Mouse (Mus musculus) midbrain, embryonic 12.5 days (tissue): Measurements from ENCODE around the gene H2-Q4. TPM values are rescaled to one million over a fixed set of nuclear protein-coding genes. Genes with fewer than 3 reads are reported as not detected.
"Not testable (repeated sequence)": the region's sequence is repeated elsewhere in the genome, so short reads cannot be mapped to it uniquely, and the experiment has no call there.

Experiments
- ATAC-seq: fragments of 200-750 bp; cut with Nextera tagmentation; 2 replicates; pipeline ENCODE4 v1.8.0; 2017; ENCODE audit warnings: low read depth, moderate TSS enrichment, moderate library complexity; ENCODE audit not compliant: low FRiP score
- H3K27ac ChIP-seq: fragments of 300-500 bp; sonication (generic); replicated peaks from 2 replicates; pipeline ENCODE4 v1.5.1; 2016; ENCODE audit warnings: mild to moderate bottlenecking
- H3K27me3 ChIP-seq: fragments of 300-500 bp; sonication (generic); 2 replicates; pipeline ENCODE4 v1.6.1; 2016; ENCODE audit warnings: mild to moderate bottlenecking
- H3K36me3 ChIP-seq: fragments of 300-500 bp; sonication (generic); 2 replicates; pipeline ENCODE4 v1.6.1; 2016
- H3K4me1 ChIP-seq: fragments of 300-500 bp; sonication (generic); 2 replicates; pipeline ENCODE4 v1.6.1; 2016
- H3K4me2 ChIP-seq: fragments of 300-500 bp; sonication (generic); replicated peaks from 2 replicates; pipeline ENCODE4 v1.6.1; 2016; ENCODE audit warnings: mild to moderate bottlenecking, moderate library complexity
- H3K4me3 ChIP-seq: fragments of 300-500 bp; sonication (generic); 2 replicates; pipeline ENCODE4 v1.5.1; 2016; ENCODE audit warnings: mild to moderate bottlenecking
- H3K9ac ChIP-seq: fragments of 300-500 bp; sonication (generic); replicated peaks from 2 replicates; pipeline ENCODE4 v1.6.1; 2016; ENCODE audit warnings: mild to moderate bottlenecking, moderate library complexity
- H3K9me3 ChIP-seq: fragments of 300-500 bp; sonication (generic); 2 replicates; pipeline ENCODE4 v1.6.1; 2016; ENCODE audit warnings: mild to moderate bottlenecking
- WGBS: fragments of 180-500 bp; shearing (Covaris S2); methylation state at CpG from one replicate; pipeline ENCODE4 v1.1.7; 2016; 5-methylcytosine and 5-hydroxymethylcytosine counted together
- polyA plus RNA-seq: library from polyadenylated mRNA; unstranded; fragments of >200 nt; fragmentation: Nextera tagmentation; extraction: Ambion mirVana; gene quantifications from 2 replicates; pipeline ENCODE4 v1.2.1, GENCODE M21; 2016

The H2-Q4 gene
- 1.9 and 2.3 TPM in 2 replicates for polyA plus RNA-seq

- Histone ChIP-seq H3K4me1 (peaks cover 12% of the 10 kb centered on the region; the same call in 1 of the 2 replicates), H3K27me3 (peaks cover 27% of the 10 kb centered on the region), H3K36me3 (no peaks in the 10 kb centered on the region), H3K4me2 (peak within 1 kb of the TSS; percentile 97), H3K9ac (peak within 1 kb of the TSS; percentile 59), H3K9me3 (0 out of 2 replicates have a peak, but pooled peaks cover 3% of the 10 kb centered on the region), H3K4me3 (peak within 1 kb of the TSS; percentile 58), H3K27ac (no peak within 1 kb of the TSS)
- WGBS: under 1% methylated on average over 16 of the region's 16 CpGs
- ATAC-seq: peak; percentile 69; the same call in 1 of the 2 replicates
These were observed at the start of gene H2-Q4 for GRCm38 (mm10) chr17:35379369-35379728. H2-Q4 (plus strand) TSS chr17:35379617.

GRCm38 (mm10) chr17:35329714-35330113, 49.7 kb upstream of the H2-Q4 start:
- not testable (repeated sequence) for H3K4me2 ChIP-seq, H3K27me3 ChIP-seq, H3K9ac ChIP-seq, H3K9me3 ChIP-seq, H3K36me3 ChIP-seq, H3K27ac ChIP-seq, H3K4me3 ChIP-seq, H3K4me1 ChIP-seq, ATAC-seq
- 56% methylated on average over 3 of the region's 3 CpGs for WGBS

- H3K36me3 ChIP-seq, H3K27me3 ChIP-seq, H3K9ac ChIP-seq, H3K4me2 ChIP-seq, ATAC-seq, H3K4me1 ChIP-seq, H3K4me3 ChIP-seq, H3K9me3 ChIP-seq, H3K27ac ChIP-seq: not testable (repeated sequence)
- 76% methylated on average over 6 of the region's 6 CpGs for WGBS
These were observed 47.9 kb upstream of the H2-Q4 start for GRCm38 (mm10) chr17:35331546-35331945.

- H3K4me2 ChIP-seq: peak within 1 kb of the TSS; percentile 82
- no peak for ATAC-seq
- H3K27me3 ChIP-seq: peaks cover 52% of the 10 kb centered on the region
- peak within 1 kb of the TSS; percentile 46 for H3K9ac ChIP-seq
- H3K9me3 ChIP-seq: no peaks in the 10 kb centered on the region
- peak within 1 kb of the TSS; percentile 48 for H3K4me3 ChIP-seq
- H3K4me1 ChIP-seq: peaks cover 12% of the 10 kb centered on the region
- no peaks in the 10 kb centered on the region for H3K36me3 ChIP-seq
- under 1% methylated on average over 38 of the region's 40 CpGs for WGBS
- H3K27ac ChIP-seq: no peak within 1 kb of the TSS
These were observed 37.2 kb upstream of the H2-Q4 start, which contains the start of gene H2-Q2 for GRCm38 (mm10) chr17:35342071-35342671. H2-Q2 (plus strand) TSS chr17:35342242.

GRCm38 (mm10) chr17:35342711-35343476, 36.5 kb upstream of the H2-Q4 start:
- Histone ChIP-seq H3K4me1 (peaks cover 12% of the 10 kb centered on the region), H3K27ac (no peak overlapping the region), H3K4me3 (peak overlapping the region; percentile 48), H3K4me2 (peak overlapping the region; percentile 82), H3K36me3 (no peaks in the 10 kb centered on the region), H3K9me3 (no peaks in the 10 kb centered on the region), H3K27me3 (peaks cover 52% of the 10 kb centered on the region), H3K9ac (peak overlapping the region; percentile 46)
- no peak for ATAC-seq
- WGBS: 3% methylated on average over 46 of the region's 46 CpGs

- not testable (repeated sequence) for H3K27ac ChIP-seq, H3K4me1 ChIP-seq, ATAC-seq, H3K9me3 ChIP-seq, H3K4me2 ChIP-seq, H3K4me3 ChIP-seq, H3K36me3 ChIP-seq, H3K9ac ChIP-seq
- peaks cover 29% of the 10 kb centered on the region for H3K27me3 ChIP-seq
These were observed 31.8 kb upstream of the H2-Q4 start for GRCm38 (mm10) chr17:35347659-35348058.

- H3K9me3 ChIP-seq, H3K27ac ChIP-seq, H3K36me3 ChIP-seq, H3K4me3 ChIP-seq, H3K27me3 ChIP-seq, H3K9ac ChIP-seq, ATAC-seq, H3K4me1 ChIP-seq, H3K4me2 ChIP-seq: not testable (repeated sequence)
- whole genome bisulfite sequencing: 74% methylated on average over 6 of the region's 6 CpGs
These were observed 26.1 kb upstream of the H2-Q4 start for GRCm38 (mm10) chr17:35353275-35353674.

GRCm38 (mm10) chr17:35354071-35354470, 25.3 kb upstream of the H2-Q4 start:
- 81% methylated on average over 2 of the region's 2 CpGs for WGBS
- H3K9ac ChIP-seq: no peak overlapping the region
- no peaks in the 10 kb centered on the region; the same call in 1 of the 2 replicates for H3K4me1 ChIP-seq
- H3K4me2 ChIP-seq: no peak overlapping the region
- no peaks in the 10 kb centered on the region for H3K36me3 ChIP-seq
- H3K27ac ChIP-seq: no peak overlapping the region
- no peak for ATAC-seq
- H3K9me3 ChIP-seq: no peaks in the 10 kb centered on the region
- H3K27me3 ChIP-seq: peaks cover 15% of the 10 kb centered on the region
- H3K4me3 ChIP-seq: no peak overlapping the region

- Histone ChIP-seq H3K4me3 (no peak overlapping the region), H3K36me3 (no peaks in the 10 kb centered on the region), H3K4me1 (no peaks in the 10 kb centered on the region; the same call in 1 of the 2 replicates), H3K9me3 (no peaks in the 10 kb centered on the region), H3K4me2 (no peak overlapping the region), H3K27me3 (peaks cover 24% of the 10 kb centered on the region), H3K27ac (no peak overlapping the region), H3K9ac (no peak overlapping the region)
- WGBS: 43% methylated on average over 1 of the region's 1 CpGs
- ATAC-seq: no peak
These were observed 22.3 kb upstream of the H2-Q4 start for GRCm38 (mm10) chr17:35357086-35357485.

- 7% methylated on average over 38 of the region's 38 CpGs for WGBS
- H3K9me3 ChIP-seq: peaks cover 4% of the 10 kb centered on the region; the same call in 1 of the 2 replicates
- H3K4me3 ChIP-seq: peak overlapping the region; percentile 38
- peaks cover 24% of the 10 kb centered on the region for H3K27me3 ChIP-seq
- peak overlapping the region; percentile 59 for H3K4me2 ChIP-seq
- no peaks in the 10 kb centered on the region for H3K36me3 ChIP-seq
- peak overlapping the region; percentile 38 for H3K9ac ChIP-seq
- no peak for ATAC-seq
- H3K4me1 ChIP-seq: no peaks in the 10 kb centered on the region; the same call in 1 of the 2 replicates
- no peak overlapping the region for H3K27ac ChIP-seq
These were observed 20.5 kb upstream of the H2-Q4 start for GRCm38 (mm10) chr17:35358763-35359469.

- peaks cover 24% of the 10 kb centered on the region for H3K27me3 ChIP-seq
- ATAC-seq: no peak
- no peaks in the 10 kb centered on the region; the same call in 1 of the 2 replicates for H3K4me1 ChIP-seq
- H3K4me2 ChIP-seq: peak overlapping the region; percentile 59
- H3K9ac ChIP-seq: peak overlapping the region; percentile 38
- 18% methylated on average over 21 of the region's 21 CpGs for WGBS
- peak overlapping the region; percentile 38 for H3K4me3 ChIP-seq
- H3K27ac ChIP-seq: no peak overlapping the region
- H3K36me3 ChIP-seq: no peaks in the 10 kb centered on the region
- peaks cover 4% of the 10 kb centered on the region; the same call in 1 of the 2 replicates for H3K9me3 ChIP-seq
These were observed 20.0 kb upstream of the H2-Q4 start for GRCm38 (mm10) chr17:35359470-35359862.
